Mouse (Mus musculus) ES-E14 (cell line): ENCODE measurements around the gene Dna2. TPM values are rescaled to one million over a fixed set of nuclear protein-coding genes. Genes with fewer than 3 reads are reported as not detected.
"Not testable (repeated sequence)": the region's sequence is repeated elsewhere in the genome, so short reads cannot be mapped to it uniquely, and the experiment has no call there.

Experiments
- DNase-seq: peaks from one replicate; pipeline ENCODE4 v3.0.0-alpha.2; 2013; ENCODE audit warnings: low read depth, low spot score
- H3K27ac ChIP-seq: 2 replicates; pipeline ENCODE4 v1.5.1; 2012; ENCODE audit warnings: low read depth, mild to moderate bottlenecking, low read length, moderate library complexity, mixed read lengths; ENCODE audit not compliant: poor library complexity, insufficient read depth, severe bottlenecking
- H3K36me3 ChIP-seq: 2 replicates; pipeline ENCODE4 v1.6.1; 2012; ENCODE audit warnings: mild to moderate bottlenecking, low read length, moderate library complexity, mixed read lengths; ENCODE audit not compliant: control insufficient read depth, poor library complexity, insufficient read depth, severe bottlenecking
- H3K4me1 ChIP-seq, 2 experiments: fragments of 150-350 bp in 1 of 2; sonication (generic) in 1 of 2; 2 replicates each; pipeline ENCODE4 v1.6.1; 2012; ENCODE audit warnings: low read length in 2 of 2, mild to moderate bottlenecking in 1 of 2, mixed read lengths in 1 of 2; ENCODE audit not compliant: control insufficient read depth in 2 of 2, insufficient read depth in 2 of 2, poor library complexity in 1 of 2
- H3K4me3 ChIP-seq, 2 experiments: fragments of 150-350 bp in 1 of 2; sonication (generic) in 1 of 2; 2 replicates each; pipeline ENCODE4 v1.5.1; 2012; ENCODE audit warnings: low read length in 2 of 2, low read depth in 1 of 2, mild to moderate bottlenecking in 1 of 2, mixed read lengths in 1 of 2; ENCODE audit not compliant: insufficient read depth in 1 of 2, poor library complexity in 1 of 2, severe bottlenecking in 1 of 2
- H3K9ac ChIP-seq: 2 replicates; pipeline ENCODE4 v1.6.1; 2012; ENCODE audit warnings: low read depth, mild to moderate bottlenecking, low read length, mixed read lengths; ENCODE audit not compliant: poor library complexity, insufficient read depth, severe bottlenecking
- H3K9me3 ChIP-seq: fragments of 150-350 bp; sonication (generic); 2 replicates; pipeline ENCODE4 v1.6.1; 2012; ENCODE audit warnings: low read depth, mild to moderate bottlenecking, low read length; ENCODE audit not compliant: control insufficient read depth, insufficient read depth
- CHD2 ChIP-seq: IDR thresholded peaks from 2 replicates; pipeline ENCODE4 v1.6.1; 2014; ENCODE audit warnings: mild to moderate bottlenecking, low read depth, low read length, inconsistent platforms
- HCFC1 ChIP-seq: IDR thresholded peaks from 2 replicates; pipeline ENCODE4 v1.6.1; 2012; ENCODE audit warnings: low read length, inconsistent platforms, borderline replicate concordance; ENCODE audit not compliant: insufficient read depth
- MAFK ChIP-seq: IDR thresholded peaks from 2 replicates; pipeline ENCODE4 v1.6.1; 2014; ENCODE audit warnings: mild to moderate bottlenecking, low read depth, low read length, inconsistent platforms; ENCODE audit not compliant: insufficient read depth
- ZC3H11A ChIP-seq: IDR thresholded peaks from 2 replicates; pipeline ENCODE4 v1.6.1; 2012; ENCODE audit warnings: low read depth, mild to moderate bottlenecking, inconsistent platforms, low read length, borderline replicate concordance
- ZNF384 ChIP-seq: IDR thresholded peaks from 2 replicates; pipeline ENCODE4 v1.6.1; 2012; ENCODE audit warnings: low read depth, low read length, inconsistent platforms
- in situ Hi-C, 2 experiments: fragments of 600-800 bp; cut with MboI; formaldehyde crosslinking; loops; one replicate each; pipeline ENCODE4 v1.15.1; 2025; ENCODE audit warnings: low sequenced_read_pairs in 2 of 2, inconsistent platforms in 1 of 2; ENCODE audit not compliant: unreplicated experiment in 2 of 2
- total RNA-seq: library from RNA; depleted of rRNA; stranded (reverse); fragments of 300-350 nt; gene quantifications from 2 replicates; pipeline ENCODE4 v1.2.3, GENCODE M21; 2012

The Dna2 gene
- total RNA-seq, 1 experiment: 26.4 TPM

GRCm38 (mm10) chr10:62901826-62902225, 45.0 kb upstream of the Dna2 start:
- TF ChIP-seq ZNF384 (no peak), MAFK (no peak), CHD2 (no peak), ZC3H11A (no peak), HCFC1 (no peak)
- DNase-seq: no peak
- H3K9me3 ChIP-seq: no peaks in the 10 kb centered on the region

GRCm38 (mm10) chr10:62902829-62903228, 44.0 kb upstream of the Dna2 start:
- peak overlapping the region in 1 of 2 experiments; percentile 31; a peak in 2 of 4 replicates for H3K4me3 ChIP-seq
- in situ Hi-C loops: no loop called here

More at GRCm38 (mm10) chr10:62901826-62902225, 45.0 kb upstream of the Dna2 start:
- H3K4me3 ChIP-seq: peak overlapping the region in 1 of 2 experiments; percentile 8; a peak in 1 of 4 replicates
- peak overlapping the region; percentile 52; the same call in 1 of the 2 replicates for H3K9ac ChIP-seq
- H3K36me3 ChIP-seq: no peaks in the 10 kb centered on the region
- H3K4me1 ChIP-seq: peaks cover 0 to 15% of the 10 kb centered on the region in 2 experiments; a peak in 2 of 4 replicates
- in situ Hi-C loops: no loop called here
- peak overlapping the region; percentile 66; the same call in 1 of the 2 replicates for H3K27ac ChIP-seq

GRCm38 (mm10) chr10:62906336-62906735, 40.5 kb upstream of the Dna2 start:
- DNase-seq: no peak
- no peaks in the 10 kb centered on the region for H3K36me3 ChIP-seq
- H3K9me3 ChIP-seq: no peaks in the 10 kb centered on the region
- H3K9ac ChIP-seq: no peak overlapping the region
- H3K27ac ChIP-seq: no peak overlapping the region
- H3K4me3 ChIP-seq: peak overlapping the region in 1 of 2 experiments; percentile 42; a peak in 2 of 4 replicates
- peaks cover 0 to 12% of the 10 kb centered on the region in 2 experiments; a peak in 2 of 4 replicates for H3K4me1 ChIP-seq
- in situ Hi-C loops: no loop called here
- no peak for TF ChIP-seq MAFK
- no peak for TF ChIP-seq ZC3H11A
- no peak for TF ChIP-seq HCFC1
- no peak for TF ChIP-seq CHD2
- TF ChIP-seq ZNF384: no peak

More at GRCm38 (mm10) chr10:62902829-62903228, 44.0 kb upstream of the Dna2 start:
- H3K9ac ChIP-seq: no peak overlapping the region
- DNase-seq: no peak
- peak; percentile 42; the same call in 1 of the 2 replicates for TF ChIP-seq CHD2
- no peak for TF ChIP-seq MAFK
- H3K9me3 ChIP-seq: no peaks in the 10 kb centered on the region
- H3K27ac ChIP-seq: peak overlapping the region; percentile 66; the same call in 1 of the 2 replicates
- H3K36me3 ChIP-seq: no peaks in the 10 kb centered on the region
- H3K4me1 ChIP-seq: peaks cover 0 to 14% of the 10 kb centered on the region in 2 experiments; a peak in 2 of 4 replicates

GRCm38 (mm10) chr10:62908896-62909295, 37.9 kb upstream of the Dna2 start, which contains the start of gene Tet1:
TSS of gene Tet1 (minus strand) at chr10:62908996.
- DNase-seq, H3K27ac ChIP-seq, in situ Hi-C loops, H3K36me3 ChIP-seq, H3K4me1 ChIP-seq, H3K9me3 ChIP-seq, H3K9ac ChIP-seq: not testable (repeated sequence)
- H3K4me3 ChIP-seq: peak within 1 kb of the TSS in 1 of 2 experiments; percentile 53; a peak in 1 of 4 replicates

GRCm38 (mm10) chr10:62911120-62911519, 35.7 kb upstream of the Dna2 start:
- Histone ChIP-seq H3K36me3 (no peaks in the 10 kb centered on the region), H3K9ac (no peak overlapping the region), H3K4me3 (no peak overlapping the region), H3K9me3 (no peaks in the 10 kb centered on the region), H3K4me1 (peaks cover 0 to under 1% of the 10 kb centered on the region in 2 experiments; a peak in 1 of 4 replicates), H3K27ac (no peak overlapping the region)
- no peak for DNase-seq
- in situ Hi-C loops: no loop called here
- TF ChIP-seq HCFC1: no peak
- TF ChIP-seq MAFK: no peak
- no peak for TF ChIP-seq ZC3H11A
- no peak for TF ChIP-seq ZNF384
- no peak for TF ChIP-seq CHD2
